23 mouse cellular contexts compared by ENCODE assay signal in the genomic region with DNA sequence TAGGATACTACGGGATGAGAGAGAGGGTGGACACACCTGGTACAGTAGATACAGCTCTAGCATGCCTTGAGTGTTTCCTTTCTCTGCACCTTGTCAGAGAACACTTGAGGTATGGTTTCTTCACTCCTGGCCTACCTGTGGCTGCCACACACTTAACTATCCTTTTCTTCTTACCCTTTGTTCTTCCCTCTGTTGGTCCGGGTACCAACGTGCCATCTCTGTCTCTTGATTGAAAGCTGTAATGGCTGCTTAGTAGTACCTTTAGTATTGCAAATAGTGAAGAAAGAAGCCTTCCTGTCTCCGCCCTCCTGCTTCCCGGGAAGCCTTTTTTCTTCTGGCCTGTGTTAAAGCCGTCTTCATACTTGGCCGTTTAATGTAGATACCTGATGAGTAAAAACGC. TPM values are rescaled to one million over a fixed set of nuclear protein-coding genes. Genes with fewer than 3 reads are reported as not detected.
"Had no signal": no experiment of that assay in that cellular context is flagged by ENCODE, and none has a peak within 500 bp of the region (broad histone marks: within the 10 kb centered on the region; RNA-seq: fewer than 3 reads in every experiment).

No protein-coding gene starts in this region.

- H3K27me3 ChIP-seq: kidney, embryonic 15.5 days; limb, embryonic 12.5 days; limb, embryonic 15.5 days; liver, embryonic 15.5 days; midbrain, embryonic 12.5 days; midbrain, embryonic 15.5 days; neural tube, embryonic 13.5 days had no signal

- H3K9ac ChIP-seq: kidney, embryonic 15.5 days; limb, embryonic 12.5 days; limb, embryonic 15.5 days; liver, embryonic 15.5 days; midbrain, embryonic 12.5 days; midbrain, embryonic 15.5 days; neural tube, embryonic 13.5 days had no signal

- ATAC-seq: midbrain, embryonic 15.5 days had no signal

- H3K4me3 ChIP-seq: kidney, embryonic 15.5 days; limb, embryonic 12.5 days; limb, embryonic 15.5 days; liver, embryonic 15.5 days; midbrain, embryonic 12.5 days; midbrain, embryonic 15.5 days; myocyte; neural tube, embryonic 13.5 days had no signal

- H3K9me3 ChIP-seq: kidney, embryonic 15.5 days; limb, embryonic 12.5 days; limb, embryonic 15.5 days; liver, embryonic 15.5 days; midbrain, embryonic 12.5 days; midbrain, embryonic 15.5 days; neural tube, embryonic 13.5 days had no signal

- H3K4me2 ChIP-seq: kidney, embryonic 15.5 days; limb, embryonic 12.5 days; limb, embryonic 15.5 days; liver, embryonic 11.5 days; liver, embryonic 15.5 days; midbrain, embryonic 12.5 days; midbrain, embryonic 15.5 days; neural tube, embryonic 13.5 days had no signal

- DNase-seq: kidney, adult 11 months; kidney, adult 8-10 months; kidney, postnatal 14 days; kidney, postnatal 4 days; left cerebral cortex, postnatal 4 days; lung, adult 18-20 months; lung, postnatal 14 days; lung, postnatal 4 days; retina, postnatal 1 day; right cerebral cortex, postnatal 25 days; spleen, adult 18-20 months; thymus, adult 2 months; thymus, postnatal 14 days; thymus, postnatal 4 days had no signal

- H3K27ac ChIP-seq: kidney, embryonic 15.5 days; limb, embryonic 12.5 days; limb, embryonic 15.5 days; liver, embryonic 15.5 days; midbrain, embryonic 12.5 days; midbrain, embryonic 15.5 days; neural tube, embryonic 13.5 days had no signal

RNA-seq across cellular contexts. Expression of gene Nxnl2, which starts 45.5 kb away (rescaled TPM):
- polyA plus RNA-seq: myocyte had no signal
